Mouse (Mus musculus) intestine, postnatal 0 days (tissue): Measurements from ENCODE around the gene Lrrc4b. TPM values are rescaled to one million over a fixed set of nuclear protein-coding genes. Genes with fewer than 3 reads are reported as not detected.

Experiments
- ATAC-seq: fragments of 200-750 bp; cut with Nextera tagmentation; 2 replicates; pipeline ENCODE4 v1.8.0; 2017; ENCODE audit warnings: mild to moderate bottlenecking, moderate TSS enrichment, moderate library complexity
- H3K27ac ChIP-seq: fragments of 300-500 bp; sonication (generic); 2 replicates; pipeline ENCODE4 v1.5.1; 2014; ENCODE audit warnings: mild to moderate bottlenecking, low read depth, low read length, moderate library complexity
- H3K27me3 ChIP-seq: fragments of 300-500 bp; sonication (generic); replicated peaks from 2 replicates; pipeline ENCODE4 v1.6.1; 2014; ENCODE audit warnings: low read length, mixed read lengths; ENCODE audit not compliant: control insufficient read depth, insufficient read depth
- H3K36me3 ChIP-seq: fragments of 300-500 bp; sonication (generic); 2 replicates; pipeline ENCODE4 v1.6.1; 2014; ENCODE audit warnings: mild to moderate bottlenecking, moderate library complexity; ENCODE audit not compliant: control insufficient read depth, insufficient read depth
- H3K4me1 ChIP-seq: fragments of 300-500 bp; sonication (generic); replicated peaks from 2 replicates; pipeline ENCODE4 v1.6.1; 2014; ENCODE audit warnings: antibody characterized with exemption, low read length, mixed read lengths; ENCODE audit not compliant: control insufficient read depth, insufficient read depth
- H3K4me2 ChIP-seq: fragments of 300-500 bp; sonication (generic); replicated peaks from 2 replicates; pipeline ENCODE4 v1.6.1; 2014; ENCODE audit warnings: low read depth, mild to moderate bottlenecking, moderate library complexity
- H3K4me3 ChIP-seq: fragments of 300-500 bp; sonication (generic); 2 replicates; pipeline ENCODE4 v1.5.1; 2014; ENCODE audit warnings: low read depth, low read length
- H3K9ac ChIP-seq: fragments of 300-500 bp; sonication (generic); 2 replicates; pipeline ENCODE4 v1.6.1; 2014; ENCODE audit warnings: mild to moderate bottlenecking, low read depth, low read length
- H3K9me3 ChIP-seq: fragments of 300-500 bp; sonication (generic); 2 replicates; pipeline ENCODE4 v1.6.1; 2016; ENCODE audit warnings: mixed run types; ENCODE audit not compliant: control insufficient read depth
- CTCF ChIP-seq: sonication (generic); IDR thresholded peaks from 2 replicates; pipeline ENCODE4 v1.5.1; 2016; ENCODE audit warnings: low read depth, mild to moderate bottlenecking, control low read depth, antibody characterized with exemption, moderate library complexity
- WGBS: fragments of 180-500 bp; shearing (Covaris S2); extraction: QIAGEN DNeasy Blood & Tissue Kit; methylation state at CpG from one replicate; pipeline ENCODE4 v1.1.7; 2014; 5-methylcytosine and 5-hydroxymethylcytosine counted together
- polyA plus RNA-seq: library from polyadenylated mRNA; unstranded; fragments of >200 nt; fragmentation: Nextera tagmentation; extraction: Ambion mirVana; gene quantifications from 2 replicates; pipeline ENCODE4 v1.2.1, GENCODE M21; 2015

Lrrc4b gene
- polyA plus RNA-seq, 1 experiment from 2014 or later: 0.35 TPM

DNA sequence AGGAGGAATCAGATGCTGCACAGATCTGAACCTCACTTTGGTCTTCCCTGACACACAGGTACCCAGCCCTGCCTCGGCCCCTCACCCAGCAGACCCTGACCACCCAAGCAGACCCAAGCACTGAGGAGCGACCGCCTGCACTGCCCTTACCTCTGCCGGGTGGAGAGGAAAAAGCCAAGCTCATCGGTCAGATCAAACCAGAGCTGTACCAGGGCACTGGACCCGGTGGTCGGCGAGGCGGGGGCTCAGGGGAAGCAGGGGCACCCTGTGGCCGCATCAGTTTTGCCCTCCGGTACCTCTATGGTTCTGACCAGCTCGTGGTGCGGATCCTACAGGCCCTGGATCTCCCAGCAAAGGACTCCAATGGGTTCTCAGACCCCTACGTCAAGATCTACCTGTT, 36.5 kb upstream of the Lrrc4b start:
- Histone ChIP-seq H3K4me2 (no peak overlapping the region), H3K4me1 (no peaks in the 10 kb centered on the region), H3K9me3 (no peaks in the 10 kb centered on the region), H3K9ac (no peak overlapping the region), H3K27me3 (no peaks in the 10 kb centered on the region), H3K4me3 (no peak overlapping the region), H3K36me3 (no peaks in the 10 kb centered on the region), H3K27ac (no peak overlapping the region)
- TF ChIP-seq CTCF: no peak
- no peak for ATAC-seq
- WGBS: 84% methylated on average over 14 of the region's 14 CpGs

DNA sequence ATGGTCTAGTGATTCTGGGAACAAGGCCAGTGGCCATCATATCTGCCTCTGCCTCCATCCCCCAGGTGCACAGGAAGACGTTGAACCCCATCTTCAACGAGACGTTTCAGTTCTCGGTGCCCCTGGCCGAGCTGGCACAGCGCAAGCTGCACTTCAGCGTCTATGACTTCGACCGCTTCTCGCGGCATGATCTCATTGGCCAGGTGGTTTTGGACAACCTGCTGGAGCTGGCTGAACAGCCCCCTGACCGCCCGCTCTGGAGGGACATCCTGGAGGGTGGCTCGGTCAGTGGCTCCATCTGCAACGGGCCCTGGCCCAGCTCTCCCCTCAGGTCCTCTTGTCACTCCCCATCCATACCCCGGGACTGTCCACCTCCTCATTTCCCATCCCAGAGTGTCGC, 35.5 kb upstream of the Lrrc4b start:
- Histone ChIP-seq H3K9me3 (no peaks in the 10 kb centered on the region), H3K27ac (no peak overlapping the region), H3K4me1 (no peaks in the 10 kb centered on the region), H3K9ac (no peak overlapping the region), H3K36me3 (no peaks in the 10 kb centered on the region), H3K27me3 (no peaks in the 10 kb centered on the region), H3K4me3 (no peak overlapping the region), H3K4me2 (no peak overlapping the region)
- TF ChIP-seq CTCF: no peak
- WGBS: 84% methylated on average over 17 of the region's 17 CpGs
- no peak for ATAC-seq

DNA sequence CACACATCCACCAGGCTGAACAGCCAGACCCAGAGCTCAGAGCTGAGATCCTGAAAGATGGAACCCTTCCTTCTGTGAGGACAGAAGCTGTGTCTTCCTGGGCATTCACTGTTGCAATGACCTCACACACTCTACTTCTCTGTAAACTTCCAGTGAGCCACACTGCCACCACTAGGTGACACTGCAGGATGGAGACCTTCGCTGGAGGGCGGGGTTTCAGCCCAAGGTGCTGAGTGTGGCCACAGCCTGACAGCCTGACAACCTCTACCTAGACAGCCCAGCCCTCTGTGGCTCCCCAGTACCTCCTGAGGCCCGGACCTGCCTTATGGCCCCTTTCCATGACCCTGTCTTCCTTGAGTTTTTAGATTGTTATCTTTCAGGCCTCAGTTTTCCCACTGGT, 30.2 kb upstream of the Lrrc4b start:
- H3K36me3 ChIP-seq: no peaks in the 10 kb centered on the region
- H3K4me3 ChIP-seq: no peak overlapping the region
- H3K27ac ChIP-seq: no peak overlapping the region
- no peaks in the 10 kb centered on the region for H3K4me1 ChIP-seq
- no peaks in the 10 kb centered on the region for H3K27me3 ChIP-seq
- no peaks in the 10 kb centered on the region for H3K9me3 ChIP-seq
- H3K4me2 ChIP-seq: no peak overlapping the region
- WGBS: 13% methylated on average over 3 of the region's 3 CpGs
- peak; percentile 55 for ATAC-seq
- TF ChIP-seq CTCF: peak; percentile 83
- H3K9ac ChIP-seq: no peak overlapping the region

GRCm38 (mm10) chr7:44401673-44402072, 27.1 kb upstream of the Lrrc4b start:
- H3K4me1 ChIP-seq: no peaks in the 10 kb centered on the region

GRCm38 (mm10) chr7:44405346-44406014, 23.3 kb upstream of the Lrrc4b start:
- H3K27me3 ChIP-seq: 0 out of 2 replicates have a peak, but pooled peaks cover 4% of the 10 kb centered on the region
- 4% methylated on average over 27 of the region's 27 CpGs for WGBS
- peak; percentile 25; the same call in 1 of the 2 replicates for TF ChIP-seq CTCF
- H3K4me2 ChIP-seq: peak overlapping the region; percentile 59
- H3K4me3 ChIP-seq: peak overlapping the region; percentile 30
- no peaks in the 10 kb centered on the region for H3K4me1 ChIP-seq
- H3K9me3 ChIP-seq: no peaks in the 10 kb centered on the region
- ATAC-seq: peak; percentile 83
- H3K9ac ChIP-seq: no peak overlapping the region
- H3K27ac ChIP-seq: no peak overlapping the region
- H3K36me3 ChIP-seq: no peaks in the 10 kb centered on the region

More at GRCm38 (mm10) chr7:44401673-44402072, 27.1 kb upstream of the Lrrc4b start:
- 70% methylated on average over 6 of the region's 6 CpGs for WGBS
- H3K4me2 ChIP-seq: no peak overlapping the region
- ATAC-seq: no peak
- no peak overlapping the region for H3K9ac ChIP-seq
- H3K36me3 ChIP-seq: no peaks in the 10 kb centered on the region
- no peak for TF ChIP-seq CTCF
- H3K27me3 ChIP-seq: 0 out of 2 replicates have a peak, but pooled peaks cover 4% of the 10 kb centered on the region
- H3K9me3 ChIP-seq: no peaks in the 10 kb centered on the region
- H3K4me3 ChIP-seq: no peak overlapping the region
- no peak overlapping the region for H3K27ac ChIP-seq

DNA sequence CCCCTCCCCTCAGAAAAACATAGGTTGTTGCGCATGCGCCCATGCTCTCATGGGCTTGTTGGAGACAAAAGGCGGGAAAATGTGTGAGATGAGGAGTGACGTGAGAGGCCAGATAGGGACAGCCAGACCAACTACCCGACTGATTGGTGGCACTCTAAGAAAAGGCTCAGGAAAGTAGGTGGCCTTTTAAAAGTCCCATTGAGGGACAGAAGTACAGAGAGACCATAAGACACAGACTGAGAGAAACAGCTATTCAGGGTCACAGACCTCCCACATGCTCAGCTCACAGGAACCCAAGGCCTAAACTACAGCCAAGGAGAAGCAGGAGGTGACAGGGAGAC, 22.8 kb upstream of the Lrrc4b start:
- Histone ChIP-seq H3K27ac (no peak overlapping the region), H3K9ac (no peak overlapping the region), H3K9me3 (no peaks in the 10 kb centered on the region), H3K4me2 (peak overlapping the region; percentile 59), H3K4me3 (peak overlapping the region; percentile 30; the same call in 1 of the 2 replicates), H3K36me3 (no peaks in the 10 kb centered on the region), H3K27me3 (0 out of 2 replicates have a peak, but pooled peaks cover 4% of the 10 kb centered on the region), H3K4me1 (no peaks in the 10 kb centered on the region)
- WGBS: 1% methylated on average over 5 of the region's 5 CpGs
- peak; percentile 5; the same call in 1 of the 2 replicates for ATAC-seq
- TF ChIP-seq CTCF: no peak
